Mouse (Mus musculus) heart, postnatal 0 days (tissue): Measurements from ENCODE around the gene Atxn7l2. TPM values are rescaled to one million over a fixed set of nuclear protein-coding genes. Genes with fewer than 3 reads are reported as not detected.

Experiments
- ATAC-seq: fragments of 200-750 bp; cut with Nextera tagmentation; 2 replicates; pipeline ENCODE4 v1.8.0; 2017; ENCODE audit warnings: low read depth, moderate number of reproducible peaks, moderate library complexity; ENCODE audit not compliant: insufficient read depth
- DNase-seq: peaks from one replicate; pipeline ENCODE4 v3.0.0-alpha.2; 2016; ENCODE audit warnings: low spot score
- H3K27ac ChIP-seq: fragments of 300-500 bp; sonication (generic); 2 replicates; pipeline ENCODE4 v1.5.1; 2014; ENCODE audit warnings: low read depth, mild to moderate bottlenecking
- H3K27me3 ChIP-seq: fragments of 300-500 bp; sonication (generic); 2 replicates; pipeline ENCODE4 v1.6.1; 2014; ENCODE audit warnings: low read length, mixed read lengths; ENCODE audit not compliant: control insufficient read depth, insufficient read depth
- H3K36me3 ChIP-seq: fragments of 300-500 bp; sonication (generic); replicated peaks from 2 replicates; pipeline ENCODE4 v1.6.1; 2014; ENCODE audit warnings: low read length, mixed read lengths; ENCODE audit not compliant: control insufficient read depth, insufficient read depth
- H3K4me1 ChIP-seq: fragments of 300-500 bp; sonication (generic); 2 replicates; pipeline ENCODE4 v1.6.1; 2014; ENCODE audit warnings: antibody characterized with exemption; ENCODE audit not compliant: control insufficient read depth, insufficient read depth
- H3K4me2 ChIP-seq: fragments of 300-500 bp; sonication (generic); 2 replicates; pipeline ENCODE4 v1.6.1; 2014; ENCODE audit warnings: low read depth, mild to moderate bottlenecking, low read length, moderate library complexity
- H3K4me3 ChIP-seq: fragments of 300-500 bp; sonication (generic); 2 replicates; pipeline ENCODE4 v1.5.1; 2014; ENCODE audit warnings: low read depth, low read length
- H3K9ac ChIP-seq: fragments of 300-500 bp; sonication (generic); replicated peaks from 2 replicates; pipeline ENCODE4 v1.6.1; 2014; ENCODE audit warnings: low read depth, low read length, mixed read lengths
- H3K9me3 ChIP-seq: fragments of 300-500 bp; sonication (generic); replicated peaks from 2 replicates; pipeline ENCODE4 v1.6.1; 2016; ENCODE audit warnings: low read length; ENCODE audit not compliant: control insufficient read depth
- CTCF ChIP-seq: IDR thresholded peaks from 2 replicates; pipeline ENCODE4 v1.5.1; 2016; ENCODE audit warnings: antibody characterized with exemption, control low read depth, low read depth
- EP300 ChIP-seq: IDR thresholded peaks from 2 replicates; pipeline ENCODE4 v1.6.1; 2016; ENCODE audit warnings: antibody characterized with exemption, low read depth
- WGBS: fragments of 180-500 bp; shearing (Covaris S2); extraction: QIAGEN DNeasy Blood & Tissue Kit; methylation state at CpG from one replicate; pipeline ENCODE4 v1.1.7; 2014; 5-methylcytosine and 5-hydroxymethylcytosine counted together
- polyA plus RNA-seq: library from polyadenylated mRNA; unstranded; fragments of >200 nt; fragmentation: Nextera tagmentation; extraction: Ambion mirVana; gene quantifications from 2 replicates; pipeline ENCODE4 v1.2.1, GENCODE M21; 2015
- total RNA-seq: library from RNA; depleted of rRNA; stranded (reverse); fragments of >200 nt; gene quantifications from 2 replicates; pipeline ENCODE4 v1.2.3, GENCODE M21; 2014; ENCODE audit warnings: low replicate concordance

Gene Atxn7l2
- total and polyA plus RNA-seq, 2 experiments from 2014 or later, result 3.1 to 4.1 TPM

GRCm38 (mm10) chr3:108166486-108167211 is 44.1 kb downstream of the Atxn7l2 start:
- DNase-seq (no peak), ATAC-seq (peak; percentile 53; the same call in 1 of the 2 replicates)

GRCm38 (mm10) chr3:108165532-108166315 is 45.0 kb downstream of the Atxn7l2 start:
- ATAC-seq, result no peak; the same call in 1 of the 2 replicates
- DNase-seq, result no peak
- no peak overlapping the region for H3K4me2 ChIP-seq
- H3K36me3 ChIP-seq, result no peaks in the 10 kb centered on the region
- WGBS, result 66% methylated on average over 10 of the region's 10 CpGs
- no peak overlapping the region for H3K27ac ChIP-seq
- no peaks in the 10 kb centered on the region for H3K9me3 ChIP-seq
- no peak overlapping the region for H3K4me3 ChIP-seq
- no peaks in the 10 kb centered on the region for H3K4me1 ChIP-seq
- H3K27me3 ChIP-seq, result no peaks in the 10 kb centered on the region
- H3K9ac ChIP-seq, result no peak overlapping the region
- TF ChIP-seq CTCF, result no peak
- no peak for TF ChIP-seq EP300

More at GRCm38 (mm10) chr3:108166486-108167211, 44.1 kb downstream of the Atxn7l2 start:
- Histone ChIP-seq H3K4me3 (no peak overlapping the region), H3K4me2 (no peak overlapping the region), H3K9me3 (no peaks in the 10 kb centered on the region), H3K27ac (no peak overlapping the region), H3K36me3 (no peaks in the 10 kb centered on the region), H3K9ac (no peak overlapping the region), H3K27me3 (no peaks in the 10 kb centered on the region), H3K4me1 (no peaks in the 10 kb centered on the region)
- TF ChIP-seq CTCF (peak; percentile 16; the same call in 1 of the 2 replicates), EP300 (no peak)
- 38% methylated on average over 10 of the region's 11 CpGs for WGBS

- no peaks in the 10 kb centered on the region for H3K4me1 ChIP-seq
- peak; percentile 97 for TF ChIP-seq CTCF
- TF ChIP-seq EP300, result no peak
- no peaks in the 10 kb centered on the region for H3K27me3 ChIP-seq
- no peak overlapping the region for H3K4me3 ChIP-seq
- H3K36me3 ChIP-seq, result no peaks in the 10 kb centered on the region
- WGBS, result 26% methylated on average over 9 of the region's 9 CpGs
- H3K9ac ChIP-seq, result no peak overlapping the region
- no peaks in the 10 kb centered on the region for H3K9me3 ChIP-seq
- H3K27ac ChIP-seq, result no peak overlapping the region
- no peak overlapping the region for H3K4me2 ChIP-seq
- ATAC-seq, result peak; percentile 53; the same call in 1 of the 2 replicates
- DNase-seq, result peak; percentile 66
Measured at GRCm38 (mm10) chr3:108164807-108165206, 45.9 kb downstream of the Atxn7l2 start.

GRCm38 (mm10) chr3:108164091-108164490 is 46.6 kb downstream of the Atxn7l2 start:
- peaks cover 3% of the 10 kb centered on the region for H3K4me1 ChIP-seq
- TF ChIP-seq CTCF (no peak), EP300 (no peak)
- no peak for ATAC-seq
- no peak overlapping the region for H3K4me2 ChIP-seq
- 58% methylated on average over 5 of the region's 5 CpGs for WGBS
- no peaks in the 10 kb centered on the region for H3K9me3 ChIP-seq
- H3K27ac ChIP-seq, result no peak overlapping the region
- H3K4me3 ChIP-seq, result no peak overlapping the region
- no peaks in the 10 kb centered on the region for H3K27me3 ChIP-seq
- no peak overlapping the region for H3K9ac ChIP-seq
- DNase-seq, result no peak
- no peaks in the 10 kb centered on the region for H3K36me3 ChIP-seq

GRCm38 (mm10) chr3:108158383-108159037 is 52.2 kb downstream of the Atxn7l2 start:
- ATAC-seq (peak; percentile 84), DNase-seq (peak; percentile 75)
- Histone ChIP-seq H3K4me3 (no peak overlapping the region), H3K9me3 (no peaks in the 10 kb centered on the region), H3K27me3 (no peaks in the 10 kb centered on the region), H3K4me1 (peaks cover 14% of the 10 kb centered on the region), H3K9ac (no peak overlapping the region), H3K4me2 (peak overlapping the region; percentile 21), H3K36me3 (no peaks in the 10 kb centered on the region), H3K27ac (peak overlapping the region; percentile 73)
- TF ChIP-seq EP300 (peak; percentile 32; the same call in 1 of the 2 replicates), CTCF (no peak)
- WGBS, result 29% methylated on average over 9 of the region's 9 CpGs
